Mouse (Mus musculus) embryo, embryonic 11 days (tissue): ENCODE results near the gene Rhox13.

Experiments
- DNase-seq: peaks from one replicate; pipeline ENCODE4 v3.0.0-alpha.2; 2015

Rhox13 gene

DNA sequence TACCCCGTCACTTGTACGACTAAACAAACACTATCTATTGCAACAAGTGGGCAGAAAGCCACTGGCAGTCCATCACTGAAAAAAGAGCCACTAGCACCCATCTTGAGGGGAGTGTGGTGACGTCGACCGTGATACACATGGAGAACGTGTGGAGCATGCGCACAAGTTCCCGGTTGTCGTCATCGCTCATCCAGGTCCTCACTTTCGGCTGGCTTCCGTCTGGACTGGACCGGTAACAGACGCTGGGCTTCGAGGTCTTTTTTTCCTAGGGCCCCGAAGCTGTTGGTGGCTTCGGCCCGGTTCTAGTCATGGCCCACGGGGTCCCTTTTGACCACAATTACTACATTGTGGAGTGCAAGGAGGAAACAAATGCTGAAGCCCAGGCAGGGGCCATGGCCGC, at the start of gene Rhox13:
Gene Rhox13, plus strand, starts transcription at position 238 of the 400 bp plus-strand sequence.
- DNase-seq, result no peak

DNA sequence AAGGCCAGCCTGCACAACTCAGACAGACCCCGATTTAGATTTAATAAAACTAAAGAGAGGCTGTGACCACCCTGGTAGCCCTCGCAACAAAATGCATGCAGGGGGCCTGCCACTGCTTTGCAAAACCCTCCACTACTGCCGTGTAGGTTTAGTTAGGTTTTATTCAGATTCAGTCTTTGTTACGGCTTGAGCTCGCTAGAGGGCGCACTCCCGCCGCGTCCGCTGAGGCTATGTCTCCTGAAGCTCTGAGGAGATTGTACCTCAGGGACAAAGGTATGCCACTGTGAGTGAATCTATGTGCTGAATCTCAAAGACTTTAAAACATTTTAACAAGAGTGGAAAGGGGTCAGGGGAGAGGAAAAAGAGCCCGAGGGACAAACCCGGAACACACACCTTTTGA, 36.8 kb upstream of the Rhox13 start:
- peak; percentile 51 for DNase-seq

DNA sequence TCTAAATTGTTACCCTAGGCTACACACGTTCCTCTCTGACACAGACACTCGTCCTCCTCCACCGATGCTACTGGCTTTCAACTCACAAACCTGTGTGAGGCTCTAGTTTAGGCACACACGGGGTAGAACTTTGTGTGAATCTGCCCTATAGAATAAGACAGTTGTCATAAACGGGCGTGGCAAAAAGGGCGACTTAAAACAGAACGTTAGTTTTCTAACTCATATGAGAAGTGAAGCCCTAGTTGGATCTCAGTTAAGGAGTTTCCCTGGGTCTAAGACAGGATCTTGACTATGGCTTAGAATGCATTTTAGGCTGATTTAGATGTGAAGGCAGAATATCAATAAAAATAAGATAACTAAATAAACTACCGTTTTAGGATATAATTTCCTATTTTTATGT, 36.0 kb upstream of the Rhox13 start, which contains the start of gene Rhox11:
Gene Rhox11, minus strand, starts transcription at position 101 of the 400 bp plus-strand sequence.
- no peak for DNase-seq

DNA sequence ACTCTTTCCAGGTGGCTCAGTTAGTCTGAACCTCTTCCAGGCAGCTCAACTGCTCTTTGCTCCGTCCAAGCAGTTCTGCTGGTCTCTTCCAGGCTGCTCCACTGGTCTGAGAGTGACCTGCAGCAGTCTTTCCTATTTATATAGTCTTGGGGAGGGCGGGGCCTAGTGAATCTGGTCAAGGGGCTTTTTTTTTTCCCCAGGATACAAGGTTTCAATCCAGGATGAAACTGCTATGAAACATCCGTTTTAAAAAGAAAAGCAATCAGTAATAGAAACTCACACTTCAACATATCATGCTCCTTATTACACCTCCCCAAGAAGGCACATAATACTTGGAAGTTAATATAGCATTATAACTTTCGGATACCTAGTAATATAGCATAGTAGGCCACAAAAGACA, 10.2 kb upstream of the Rhox13 start, which contains the start of gene Rhox12:
Gene Rhox12, minus strand, starts transcription at position 101 of the 400 bp plus-strand sequence.
- no peak for DNase-seq

DNA sequence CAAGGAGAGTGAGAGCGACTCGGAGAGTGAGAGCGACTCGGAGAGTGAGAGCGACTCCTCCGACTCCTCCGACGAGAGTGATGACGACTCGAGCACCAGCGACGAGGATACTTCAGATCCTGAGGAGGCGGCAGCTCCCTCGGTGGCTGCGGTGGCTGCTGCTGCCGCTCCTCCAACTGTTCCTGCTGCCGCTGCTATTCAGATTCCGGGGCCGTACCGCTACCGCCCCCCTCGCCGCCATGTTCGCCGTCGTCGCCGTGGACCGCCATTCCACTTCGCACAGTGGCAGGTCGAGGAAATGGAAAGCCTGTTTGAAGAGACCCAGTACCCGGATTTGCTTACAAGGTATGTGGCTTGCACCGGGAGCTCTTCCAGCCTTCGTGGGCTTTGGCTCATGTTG, 459 bp downstream of the Rhox13 start:
- DNase-seq, result no peak

DNA sequence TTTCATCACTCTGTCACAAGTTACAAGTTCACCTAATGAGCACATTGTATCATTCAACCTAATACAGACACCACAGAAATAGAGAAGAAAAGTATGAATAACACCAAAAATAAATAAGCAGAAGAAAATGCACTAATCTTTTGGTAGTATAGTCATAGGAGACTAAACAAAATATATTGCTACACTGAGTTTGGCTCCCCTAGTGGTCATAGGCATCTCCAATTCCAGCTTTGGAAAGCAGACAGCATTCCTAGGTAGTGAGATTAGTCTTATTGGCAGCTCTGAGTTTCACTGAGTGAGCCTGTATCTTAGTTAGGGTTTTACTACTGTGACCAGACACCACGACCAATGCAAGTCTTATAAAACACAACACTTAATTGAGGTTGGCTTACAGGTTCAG, 38.1 kb downstream of the Rhox13 start:
- no peak for DNase-seq

DNA sequence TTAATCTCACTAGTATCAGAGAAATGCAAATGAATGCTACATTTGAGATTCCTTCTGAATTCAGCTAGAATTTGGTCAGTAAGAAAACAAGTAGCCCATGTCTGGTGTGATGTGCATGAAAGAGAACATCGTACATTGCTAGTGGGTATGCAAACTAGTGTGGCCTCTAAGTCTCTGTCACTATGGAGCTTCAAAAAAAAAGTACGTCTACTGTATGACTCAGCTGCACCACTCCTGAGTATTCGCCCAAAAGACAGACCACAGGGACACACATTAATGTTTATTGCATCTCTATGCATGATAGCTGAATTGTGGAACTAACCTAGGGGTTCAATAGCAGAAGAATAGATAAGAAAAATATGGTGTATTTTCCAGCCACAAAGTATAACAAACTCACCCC, 44.3 kb downstream of the Rhox13 start:
- no peak for DNase-seq

DNA sequence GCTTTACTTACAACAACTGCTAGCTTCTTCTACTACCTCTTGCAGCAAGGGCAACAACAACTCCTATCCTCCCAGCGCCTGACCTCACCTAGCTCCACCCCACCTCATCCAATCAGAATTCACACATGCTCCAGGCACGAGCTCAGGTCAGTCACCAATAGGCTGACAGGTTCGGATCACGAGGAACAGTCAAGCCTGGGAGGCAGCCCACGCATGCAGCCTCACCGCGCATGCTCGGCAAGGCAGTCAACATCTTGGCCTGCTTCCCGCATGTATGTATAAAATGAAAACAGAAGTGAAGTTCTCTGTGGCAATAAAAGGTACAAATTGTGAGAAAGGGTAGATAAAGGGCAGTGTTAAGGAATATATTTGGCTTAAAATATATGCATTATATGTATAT, 45.0 kb downstream of the Rhox13 start:
- DNase-seq, result no peak

DNA sequence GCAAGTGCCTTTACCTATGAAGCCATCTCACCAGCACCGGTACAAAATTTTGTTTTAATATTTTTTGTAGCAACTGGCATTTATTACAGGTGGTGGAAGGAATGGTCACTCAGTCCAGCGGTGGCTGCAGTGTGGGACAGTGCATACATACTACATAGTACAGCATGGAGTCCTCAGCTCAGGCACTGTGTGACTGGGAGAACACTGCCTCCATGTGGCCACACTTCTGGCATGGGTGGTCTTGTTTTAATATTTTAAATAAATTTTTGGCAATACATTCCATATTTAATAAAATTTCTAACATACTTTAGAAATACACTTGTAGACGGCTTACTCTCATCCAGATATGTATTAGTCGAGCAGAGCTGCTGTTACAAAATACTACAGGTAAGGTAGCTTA, 45.6 kb downstream of the Rhox13 start:
- DNase-seq, result no peak
